Mouse (Mus musculus) embryonic fibroblast, embryonic 13.5 days (primary cell): ENCODE data around the gene Bcdin3d.
A peak's percentile ranks its signal among the peaks of the same experiment; 100 is the strongest.

Source experiments
- CTCF ChIP-seq: IDR thresholded peaks from 2 replicates; pipeline ENCODE4 v1.5.1; 2011; ENCODE audit warnings: mild to moderate bottlenecking, control low read depth, low read length, moderate library complexity, borderline replicate concordance; ENCODE audit not compliant: insufficient read depth
- POLR2A ChIP-seq: IDR thresholded peaks from 2 replicates; pipeline ENCODE4 v1.6.1; 2011; ENCODE audit warnings: low read depth, mild to moderate bottlenecking, control low read depth, low read length, moderate library complexity

GRCm38 (mm10) chr15:99497061-99497460 lies 22.5 kb upstream of the Bcdin3d start:
- 0 out of 2 replicates have a peak, but pooled peaks have one; percentile 23 for TF ChIP-seq CTCF
- TF ChIP-seq POLR2A, result no peak
